Mouse (Mus musculus): ENCODE data around the gene Gm20767. TPM values are rescaled to one million over a fixed set of nuclear protein-coding genes. Genes with fewer than 3 reads are reported as not detected.
A peak's percentile ranks its signal among the peaks of the same experiment; 100 is the strongest.
"Not testable (repeated sequence)": the region's sequence is repeated elsewhere in the genome, so short reads cannot be mapped to it uniquely, and the experiment has no call there.

The Gm20767 gene
- total RNA-seq (2015) (not detected in 2 replicates), total RNA-seq (2017) (not detected in 2 replicates)

DNA sequence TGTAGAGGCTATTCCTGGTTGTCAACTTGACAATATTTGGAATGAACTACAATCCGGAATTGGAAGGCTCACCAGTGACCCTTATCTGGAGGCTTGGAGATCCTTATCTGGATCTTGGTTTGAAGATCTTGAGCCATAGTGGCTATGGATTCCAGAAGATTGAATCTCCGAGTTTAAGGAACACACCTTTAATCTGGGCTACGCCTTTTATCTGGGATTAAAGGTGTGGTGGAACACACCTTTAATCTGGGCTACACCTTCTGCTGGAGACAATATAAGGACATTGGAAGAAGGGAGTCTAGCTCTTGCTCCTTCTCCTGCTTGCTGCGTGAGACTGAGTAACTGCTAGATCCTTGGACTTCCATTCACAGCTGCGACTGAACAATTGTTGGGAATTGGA lies at the start of gene Gm20767:
Gm20767 (plus strand) TSS at position 301 of the 400 bp plus-strand sequence.
- not testable (repeated sequence) for ATAC-seq (ENCODE audit: poor library complexity, severe bottlenecking)

DNA sequence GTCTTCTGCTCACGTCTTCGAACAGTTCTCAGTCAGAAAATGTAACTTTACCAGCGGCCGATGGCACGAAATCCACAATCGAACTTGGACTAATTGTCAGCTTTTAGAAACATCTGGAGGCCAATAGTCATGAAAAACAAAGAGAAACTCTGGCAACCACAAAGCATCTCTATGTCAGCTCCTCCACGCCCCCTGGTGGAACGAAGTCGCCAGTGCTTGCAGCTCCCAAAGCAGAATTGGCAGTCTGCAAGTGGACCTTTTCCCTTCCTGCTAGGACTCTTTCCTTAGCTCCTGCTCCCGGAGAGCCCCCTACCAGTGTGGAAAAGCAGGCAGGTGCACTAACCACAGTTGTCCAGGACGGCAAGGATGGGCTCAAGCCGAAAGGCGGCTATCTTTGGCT lies 47.1 kb upstream of the Gm20767 start:
- ATAC-seq (ENCODE audit: poor library complexity, severe bottlenecking) = peak; percentile 62

DNA sequence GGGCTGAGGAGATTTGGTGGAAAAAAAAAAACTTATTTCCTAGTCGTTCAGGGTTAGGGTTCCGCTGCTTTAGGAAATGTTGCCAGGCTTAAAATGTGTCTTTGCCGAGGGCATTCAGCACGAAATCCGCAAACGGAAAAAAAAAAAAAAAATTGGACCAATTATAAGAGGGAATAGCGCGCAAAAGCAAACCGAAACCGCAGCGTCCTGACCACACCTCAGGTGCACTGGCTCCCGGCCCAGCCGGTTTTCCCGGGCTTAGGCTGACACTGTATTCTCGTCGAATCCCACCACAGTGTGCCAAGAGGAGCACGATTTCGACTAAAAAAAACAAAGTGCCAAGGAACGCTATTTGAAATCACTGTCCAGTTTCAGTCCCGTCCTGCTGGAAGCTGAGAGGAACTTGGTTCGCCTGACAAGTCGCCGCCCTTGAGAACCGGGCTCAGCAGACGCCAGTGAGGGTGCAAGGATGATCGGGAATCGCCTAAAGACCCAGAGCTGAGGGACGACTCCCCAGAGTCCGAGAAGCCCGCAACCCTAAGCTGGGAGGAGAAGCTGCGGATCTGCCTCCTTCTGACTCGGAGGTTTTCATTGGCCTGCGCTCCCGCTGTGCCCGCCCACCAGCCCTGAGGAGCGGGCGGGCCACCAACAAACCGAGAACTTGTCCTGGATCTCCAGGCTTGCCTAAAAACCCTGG lies 43.7 kb upstream of the Gm20767 start:
- ATAC-seq (ENCODE audit: poor library complexity, severe bottlenecking) = peak; percentile 54

DNA sequence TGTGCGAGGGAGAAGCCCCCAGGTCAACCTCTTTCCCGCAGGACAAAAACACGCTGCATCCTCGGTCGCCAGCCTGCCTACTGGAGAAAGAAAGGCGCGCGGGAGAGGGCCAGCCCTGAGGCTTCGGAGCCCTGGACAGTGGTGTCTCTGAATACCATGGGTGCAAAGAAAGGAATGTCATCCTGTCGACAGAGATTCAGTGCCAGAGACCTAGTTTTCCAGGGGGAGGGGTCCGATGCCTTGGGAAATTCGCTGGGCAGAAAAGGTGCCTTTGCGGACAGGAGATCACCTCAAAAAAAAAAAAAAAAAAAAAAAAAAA lies 43.1 kb upstream of the Gm20767 start:
- ATAC-seq (ENCODE audit: poor library complexity, severe bottlenecking) = peak; percentile 13

DNA sequence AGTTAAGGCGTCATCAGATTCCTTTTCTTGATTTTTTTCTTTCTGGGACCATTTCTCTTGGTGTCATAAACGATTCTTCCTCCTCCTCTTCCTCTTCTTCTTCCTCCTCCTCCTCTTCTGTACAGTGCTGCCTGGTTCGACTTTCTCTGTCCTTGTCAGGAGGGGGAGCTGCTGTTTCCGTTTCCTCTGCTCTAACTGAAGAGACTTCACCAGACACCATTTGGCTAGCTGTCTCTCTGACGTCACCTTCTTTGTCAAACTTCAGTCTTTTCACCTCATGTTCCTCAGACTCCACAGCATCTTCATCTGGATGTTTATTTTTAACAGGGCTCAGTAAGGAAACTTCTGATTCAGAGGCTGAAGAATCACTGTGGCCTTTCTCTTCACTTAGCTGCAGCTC lies 40.7 kb upstream of the Gm20767 start:
- peak; percentile 51; the same call in 1 of the 2 replicates for ATAC-seq (ENCODE audit: poor library complexity, severe bottlenecking)

DNA sequence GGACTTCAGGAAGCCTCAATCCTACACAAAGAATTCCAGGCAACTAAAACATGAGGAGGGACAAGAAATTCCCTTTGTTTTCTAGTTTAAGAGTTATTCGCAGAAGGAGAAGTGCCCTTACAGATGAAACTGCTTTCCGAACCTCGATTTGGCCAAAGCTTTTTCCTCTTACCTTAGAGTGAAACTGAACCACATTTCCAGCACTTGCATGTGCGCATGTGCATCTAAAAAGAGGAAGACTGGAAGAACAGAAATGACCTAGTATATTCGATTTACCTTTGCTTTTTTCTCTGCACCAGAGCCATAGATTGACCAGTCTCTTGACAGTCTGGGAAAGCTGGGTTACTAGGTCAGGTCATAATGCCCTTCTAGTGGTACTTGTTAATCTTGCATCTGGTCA lies 33.5 kb upstream of the Gm20767 start:
- peak; percentile 75 for ATAC-seq (ENCODE audit: poor library complexity, severe bottlenecking)

DNA sequence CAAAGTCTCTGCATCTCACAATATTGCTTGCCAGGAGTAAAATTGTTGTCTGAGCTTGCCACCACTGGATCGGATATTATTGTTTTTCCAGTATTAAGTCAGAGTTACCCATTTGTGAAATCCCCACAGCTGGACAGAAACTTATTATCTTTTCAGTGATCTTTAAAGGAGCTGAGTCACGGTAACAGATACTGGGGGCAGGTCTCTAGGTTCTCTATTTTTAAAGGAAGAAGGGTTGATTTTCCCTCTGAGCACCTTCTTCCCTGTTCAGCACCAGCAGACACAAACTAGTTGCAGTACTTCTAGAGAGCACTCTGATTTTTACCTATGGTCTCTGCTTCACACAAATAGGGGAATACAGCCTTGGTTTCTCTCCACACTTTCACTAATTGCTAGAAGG lies 33.0 kb upstream of the Gm20767 start:
- ATAC-seq (ENCODE audit: poor library complexity, severe bottlenecking) = not testable (repeated sequence)

DNA sequence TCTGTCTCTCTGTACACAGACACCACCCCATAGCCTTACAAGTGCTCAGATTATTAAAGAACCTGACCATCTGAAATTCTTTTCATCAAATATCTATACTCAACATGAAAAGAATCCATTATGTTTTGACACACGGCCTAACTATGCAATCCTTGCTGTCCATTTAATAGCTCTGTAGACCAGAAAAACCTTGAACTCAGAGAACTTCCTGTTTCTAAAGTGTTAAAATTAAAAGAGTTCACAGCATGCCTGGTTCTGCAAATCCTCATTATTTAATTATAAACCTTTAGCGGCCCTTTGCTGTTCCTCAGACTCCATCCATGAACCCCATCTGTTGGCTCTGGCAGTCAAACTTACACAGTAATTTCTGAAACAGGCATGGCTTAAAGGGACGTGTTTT lies 2.3 kb downstream of the Gm20767 start:
- peak; percentile 73 for ATAC-seq (ENCODE audit: poor library complexity, severe bottlenecking)

DNA sequence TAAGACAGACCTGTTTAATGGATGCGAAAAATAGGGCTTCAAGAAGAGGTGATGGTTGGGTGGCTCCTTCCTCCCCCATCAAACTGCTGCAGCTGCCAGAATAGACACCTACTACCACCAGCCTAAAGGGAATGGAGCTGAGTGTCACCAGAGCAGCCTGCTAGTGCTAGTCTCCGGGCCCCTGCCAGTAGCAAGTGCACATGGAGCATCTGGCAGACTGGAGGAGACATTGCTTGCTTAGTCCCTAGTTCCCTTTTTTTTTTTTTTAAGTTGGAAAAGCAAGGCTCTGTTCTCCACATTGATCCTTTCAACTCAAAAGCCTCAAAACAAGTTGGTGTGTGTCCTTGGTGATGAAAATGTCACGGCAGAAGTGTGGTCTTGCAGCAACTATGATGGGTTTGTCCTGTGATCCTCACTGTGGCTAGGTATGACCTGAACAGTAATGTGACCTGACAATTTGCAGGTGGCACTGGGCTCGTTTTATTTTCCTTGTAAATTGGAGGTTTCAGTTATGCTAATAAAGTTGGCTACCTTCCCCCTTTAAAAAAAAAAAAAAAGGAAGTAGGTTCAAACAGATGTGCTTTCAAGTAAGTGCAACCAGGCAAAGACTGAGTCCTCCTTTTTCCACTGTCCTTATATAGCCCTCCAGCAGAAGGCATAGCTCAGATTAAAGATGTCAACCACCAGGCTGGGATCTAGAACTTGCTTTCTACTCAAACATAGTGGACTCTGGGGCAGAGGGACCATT lies 9.8 kb downstream of the Gm20767 start:
- ATAC-seq (ENCODE audit: poor library complexity, severe bottlenecking) = peak; percentile 62

DNA sequence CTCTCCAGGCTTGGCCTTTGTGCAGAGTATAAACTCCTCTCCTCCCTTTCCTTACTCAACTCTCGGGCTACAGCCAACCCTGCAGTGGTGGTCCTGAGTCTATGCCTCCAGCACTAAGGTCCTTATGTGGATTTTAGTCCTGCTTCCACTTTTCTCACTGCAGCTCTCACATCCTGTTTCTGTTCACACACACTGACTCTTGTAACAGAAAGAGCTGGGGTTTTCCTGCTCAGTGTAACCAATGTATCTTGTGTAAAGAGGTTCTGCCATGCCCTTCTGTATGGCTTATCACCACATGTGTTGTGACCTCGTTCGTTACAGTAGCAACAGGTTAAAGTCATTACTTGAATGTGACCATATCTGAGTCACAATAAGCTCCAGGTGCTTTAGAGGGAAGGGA lies 10.5 kb downstream of the Gm20767 start:
- ATAC-seq (ENCODE audit: poor library complexity, severe bottlenecking) = peak; percentile 72

DNA sequence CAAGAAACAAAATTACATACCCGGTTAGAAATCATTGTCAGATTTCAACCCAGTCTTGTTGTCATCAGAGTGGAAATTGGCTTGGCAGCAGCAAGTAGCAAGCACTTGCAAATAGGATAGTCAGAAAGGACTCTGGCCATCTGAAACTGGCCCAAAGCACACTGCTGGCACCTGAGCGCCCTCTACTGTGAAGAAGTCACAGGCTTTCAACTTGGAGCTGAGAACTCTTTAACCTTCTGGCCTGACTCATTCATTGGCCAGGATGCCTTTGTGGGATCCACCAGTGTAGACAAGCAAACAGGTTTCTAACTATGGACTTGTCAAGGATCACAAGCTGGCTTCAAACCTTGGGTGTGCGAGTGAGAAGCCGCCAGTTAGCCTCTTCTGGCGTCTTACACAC lies 28.3 kb downstream of the Gm20767 start:
- ATAC-seq (ENCODE audit: poor library complexity, severe bottlenecking) = peak; percentile 73

DNA sequence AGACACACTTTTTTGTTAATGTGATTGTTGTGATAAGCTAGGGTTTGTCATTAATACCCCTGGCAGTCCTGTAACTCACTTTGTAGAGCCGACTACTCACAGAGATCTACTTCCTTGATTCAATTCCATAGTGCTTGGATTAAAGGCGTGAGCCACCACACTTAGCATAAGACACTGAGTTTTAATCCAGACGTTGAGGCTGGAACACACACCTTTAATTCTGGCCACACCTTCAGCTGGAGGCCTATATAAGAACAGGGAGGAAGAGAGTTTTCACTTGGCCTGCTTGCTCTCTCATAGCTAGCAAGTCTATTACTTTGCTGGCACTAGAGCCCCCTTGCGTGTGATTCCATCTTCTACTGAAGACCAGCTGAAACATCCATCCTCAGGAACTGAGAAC lies 32.1 kb downstream of the Gm20767 start, which contains the start of gene Gm21818:
Gm21818 (plus strand) TSS at position 301 of the 400 bp plus-strand sequence.
- not testable (repeated sequence) for ATAC-seq (ENCODE audit: poor library complexity, severe bottlenecking)

DNA sequence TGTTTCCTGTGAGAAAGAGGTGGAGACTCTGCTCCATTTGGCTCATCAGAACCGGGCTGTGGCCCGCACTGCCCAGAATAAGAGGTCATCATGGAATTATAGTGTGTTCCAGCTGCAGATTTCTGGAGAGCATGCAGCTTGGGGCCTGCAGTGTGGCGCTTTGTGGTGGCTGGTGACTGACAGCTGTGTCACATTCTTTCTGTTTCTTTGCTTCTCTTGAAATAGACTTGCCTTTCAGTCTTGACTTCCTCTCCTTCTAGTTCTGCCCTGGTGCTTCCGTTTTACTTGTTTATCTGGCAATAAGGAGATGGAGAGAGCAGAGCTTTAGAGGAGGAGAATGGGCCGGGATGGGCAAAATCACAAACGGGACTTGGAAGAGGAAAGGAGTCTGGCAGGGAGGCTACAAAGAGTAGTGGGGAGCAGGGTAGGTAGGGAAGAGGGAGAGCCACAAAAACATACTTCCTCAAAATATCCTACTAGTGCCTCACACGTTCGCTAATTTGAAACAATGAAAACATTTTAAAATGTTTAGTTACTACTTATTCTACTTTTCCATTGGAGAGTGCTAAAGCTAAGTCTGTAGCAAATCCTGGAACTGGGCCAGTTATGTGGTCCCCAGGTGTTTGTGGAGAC lies 56.3 kb downstream of the Gm20767 start:
- peak; percentile 66 for ATAC-seq (ENCODE audit: poor library complexity, severe bottlenecking)

Other genes starting within 250 kb of the Gm20767 start
- gene Tcstv1, start 245.5 kb upstream of the Gm20767 start, total RNA-seq (2015) = not detected in 2 replicates
- not detected in 2 replicates for gene Tcstv1, start 245.5 kb upstream of the Gm20767 start, total RNA-seq (2017)
- gene Gm21761, start 211.0 kb upstream of the Gm20767 start, total RNA-seq (2015) = not detected in 2 replicates
- gene Gm21761, start 211.0 kb upstream of the Gm20767 start, total RNA-seq (2017) = not detected in 2 replicates
- gene B020031M17Rik, start 189.4 kb upstream of the Gm20767 start, total RNA-seq (2015) = not detected in 2 replicates
- gene B020031M17Rik, start 189.4 kb upstream of the Gm20767 start, total RNA-seq (2017) = not detected in 2 replicates
- not detected in 2 replicates for gene Gm36079, start 113.2 kb upstream of the Gm20767 start, total RNA-seq (2015)
- 0.49 TPM in 1 of 2 replicates, not detected in the other for gene Gm36079, start 113.2 kb upstream of the Gm20767 start, total RNA-seq (2017)
- gene Gm21188, start 88.1 kb upstream of the Gm20767 start, total RNA-seq (2015) = 248 and 273 TPM in 2 replicates
- 152 and 161 TPM in 2 replicates for gene Gm21188, start 88.1 kb upstream of the Gm20767 start, total RNA-seq (2017)
- gene Gm21818, start 32.2 kb downstream of the Gm20767 start, total RNA-seq (2015) = not detected in 2 replicates
- gene Gm21818, start 32.2 kb downstream of the Gm20767 start, total RNA-seq (2017) = not detected in 2 replicates
- gene Gm21762, start 75.7 kb downstream of the Gm20767 start, total RNA-seq (2015) = 0.58 and 1.4 TPM in 2 replicates
- 1.7 and 3.3 TPM in 2 replicates for gene Gm21762, start 75.7 kb downstream of the Gm20767 start, total RNA-seq (2017)
- not detected in 2 replicates for gene Gm21731, start 98.9 kb downstream of the Gm20767 start, total RNA-seq (2015)
- not detected in 2 replicates for gene Gm21731, start 98.9 kb downstream of the Gm20767 start, total RNA-seq (2017)
- gene AF067061, start 122.9 kb downstream of the Gm20767 start, total RNA-seq (2015) = not detected in 2 replicates
- gene AF067061, start 122.9 kb downstream of the Gm20767 start, total RNA-seq (2017) = not detected in 2 replicates
- gene BC147527, start 160.1 kb downstream of the Gm20767 start, total RNA-seq (2015) = 46.3 and 48.8 TPM in 2 replicates
- 48.0 and 70.9 TPM in 2 replicates for gene BC147527, start 160.1 kb downstream of the Gm20767 start, total RNA-seq (2017)
- gene Tcstv3, start 176.6 kb downstream of the Gm20767 start, total RNA-seq (2015) = not detected in 2 replicates
- gene Tcstv3, start 176.6 kb downstream of the Gm20767 start, total RNA-seq (2017) = not detected in 2 replicates